Mouse (Mus musculus) forebrain, embryonic 16.5 days (tissue): ENCODE data around the gene Fcho1. TPM values are rescaled to one million over a fixed set of nuclear protein-coding genes. Genes with fewer than 3 reads are reported as not detected.

ENCODE experiments used
- ATAC-seq: fragments of 200-750 bp; cut with Nextera tagmentation; 2 replicates; pipeline ENCODE4 v1.8.0; 2017; ENCODE audit warnings: mild to moderate bottlenecking, moderate library complexity
- H3K27ac ChIP-seq: fragments of 300-500 bp; sonication (generic); 2 replicates; pipeline ENCODE4 v1.5.1; 2014; ENCODE audit warnings: low read length, control low read depth
- H3K27me3 ChIP-seq: fragments of 300-500 bp; sonication (generic); replicated peaks from 2 replicates; pipeline ENCODE4 v1.6.1; 2014; ENCODE audit warnings: low read length; ENCODE audit not compliant: control insufficient read depth, insufficient read depth
- H3K36me3 ChIP-seq: fragments of 300-500 bp; sonication (generic); 2 replicates; pipeline ENCODE4 v1.6.1; 2014; ENCODE audit not compliant: control insufficient read depth, insufficient read depth
- H3K4me1 ChIP-seq: fragments of 300-500 bp; sonication (generic); replicated peaks from 2 replicates; pipeline ENCODE4 v1.6.1; 2014; ENCODE audit warnings: low read length; ENCODE audit not compliant: control insufficient read depth, insufficient read depth
- H3K4me2 ChIP-seq: fragments of 300-500 bp; sonication (generic); 2 replicates; pipeline ENCODE4 v1.6.1; 2014; ENCODE audit warnings: mild to moderate bottlenecking, low read length, control low read depth
- H3K4me3 ChIP-seq: fragments of 300-500 bp; sonication (generic); replicated peaks from 2 replicates; pipeline ENCODE4 v1.5.1; 2014; ENCODE audit warnings: mild to moderate bottlenecking, low read length, control low read depth
- H3K9ac ChIP-seq: fragments of 300-500 bp; sonication (generic); replicated peaks from 2 replicates; pipeline ENCODE4 v1.6.1; 2014; ENCODE audit warnings: low read depth, low read length, control low read depth
- H3K9me3 ChIP-seq: fragments of 300-500 bp; sonication (generic); 2 replicates; pipeline ENCODE4 v1.6.1; 2016; ENCODE audit warnings: low read length; ENCODE audit not compliant: control insufficient read depth
- WGBS: fragments of 180-500 bp; shearing (Covaris S2); extraction: QIAGEN DNeasy Blood & Tissue Kit; methylation state at CpG from one replicate; pipeline ENCODE4 v1.1.7; 2014; 5-methylcytosine and 5-hydroxymethylcytosine counted together
- polyA plus RNA-seq: library from polyadenylated mRNA; unstranded; fragments of >200 nt; fragmentation: Nextera tagmentation; extraction: Ambion mirVana; gene quantifications from 2 replicates; pipeline ENCODE4 v1.2.1, GENCODE M21; 2015

The Fcho1 gene
- polyA plus RNA-seq, 1 experiment from 2014 or later = 100 TPM

GRCm38 (mm10) chr8:71658515-71659049 lies 66.9 kb downstream of the Fcho1 start:
- Histone ChIP-seq H3K4me1 (peaks cover 9% of the 10 kb centered on the region), H3K27me3 (peaks cover 17% of the 10 kb centered on the region), H3K9ac (no peak overlapping the region), H3K36me3 (peaks cover 6% of the 10 kb centered on the region; the same call in 1 of the 2 replicates), H3K27ac (no peak overlapping the region), H3K4me2 (no peak overlapping the region), H3K9me3 (no peaks in the 10 kb centered on the region), H3K4me3 (no peak overlapping the region)
- no peak for ATAC-seq
- 31% methylated on average over 17 of the region's 17 CpGs for WGBS

Other genes starting within 250 kb of the Fcho1 start
- 4.1 and 4.4 TPM in 2 replicates for gene Ano8, start 239.8 kb downstream of the Fcho1 start, polyA plus RNA-seq
- gene Gtpbp3, start 237.6 kb downstream of the Fcho1 start, polyA plus RNA-seq = 12.1 and 12.6 TPM in 2 replicates
- gene Plvap, start 214.0 kb downstream of the Fcho1 start, polyA plus RNA-seq = 3.5 and 4.4 TPM in 2 replicates
- gene Ccdc194, start 200.0 kb downstream of the Fcho1 start, polyA plus RNA-seq = 0.26 TPM in 1 of 2 replicates, not detected in the other
- gene Bst2, start 188.3 kb downstream of the Fcho1 start, polyA plus RNA-seq = 4.7 and 7.5 TPM in 2 replicates
- 52.8 and 65.3 TPM in 2 replicates for gene Mvb12a, start 182.8 kb downstream of the Fcho1 start, polyA plus RNA-seq
- 0.15 and 0.16 TPM in 2 replicates for gene Tmem221, start 166.8 kb downstream of the Fcho1 start, polyA plus RNA-seq
- gene Nxnl1, start 159.1 kb downstream of the Fcho1 start, polyA plus RNA-seq = not detected in 2 replicates
- gene Slc27a1, start 156.8 kb downstream of the Fcho1 start, polyA plus RNA-seq = 74.6 and 75.9 TPM in 2 replicates
- 167 and 189 TPM in 2 replicates for gene Pgls, start 133.5 kb downstream of the Fcho1 start, polyA plus RNA-seq
- gene Fam129c, start 128.1 kb downstream of the Fcho1 start, polyA plus RNA-seq = 6.2 and 8.4 TPM in 2 replicates
- 60.4 and 63.6 TPM in 2 replicates for gene Colgalt1, start 114.7 kb downstream of the Fcho1 start, polyA plus RNA-seq
- 23.1 and 33.6 TPM in 2 replicates for gene Unc13a, start 54.0 kb downstream of the Fcho1 start, polyA plus RNA-seq
- gene Jak3, start 49.4 kb downstream of the Fcho1 start, polyA plus RNA-seq = 3.4 and 4.1 TPM in 2 replicates
- gene Insl3, start 36.5 kb downstream of the Fcho1 start, polyA plus RNA-seq = not detected in 2 replicates
- gene B3gnt3, start 23.9 kb downstream of the Fcho1 start, polyA plus RNA-seq = 0.58 and 0.68 TPM in 2 replicates
- 8.7 and 8.9 TPM in 2 replicates for gene Zfp709, start 156.3 kb upstream of the Fcho1 start, polyA plus RNA-seq
- gene Zfp882, start 182.9 kb upstream of the Fcho1 start, polyA plus RNA-seq = 21.2 and 22.9 TPM in 2 replicates
- gene Zfp617, start 182.9 kb upstream of the Fcho1 start, polyA plus RNA-seq = 31.8 and 33.5 TPM in 2 replicates
- gene Zfp961, start 225.3 kb upstream of the Fcho1 start, polyA plus RNA-seq = 22.6 and 23.9 TPM in 2 replicates